Mouse (Mus musculus) sigmoid colon, adult 10 weeks (tissue): Measurements from ENCODE around the gene Cd48. TPM values are rescaled to one million over a fixed set of nuclear protein-coding genes. Genes with fewer than 3 reads are reported as not detected.

Source experiments
- polyA plus RNA-seq: library from polyadenylated mRNA; stranded (reverse); fragments of 350-450 nt; fragmentation: Illumina TruSeq; extraction: RNeasy Lipid Tissue Mini Kit (QIAGEN cat#74804); gene quantifications from one replicate; pipeline ENCODE4 v1.2.3, GENCODE M21; 2014; ENCODE audit warnings: low read depth, low replicate concordance

Gene Cd48
- polyA plus RNA-seq: 22.7 TPM

DNA sequence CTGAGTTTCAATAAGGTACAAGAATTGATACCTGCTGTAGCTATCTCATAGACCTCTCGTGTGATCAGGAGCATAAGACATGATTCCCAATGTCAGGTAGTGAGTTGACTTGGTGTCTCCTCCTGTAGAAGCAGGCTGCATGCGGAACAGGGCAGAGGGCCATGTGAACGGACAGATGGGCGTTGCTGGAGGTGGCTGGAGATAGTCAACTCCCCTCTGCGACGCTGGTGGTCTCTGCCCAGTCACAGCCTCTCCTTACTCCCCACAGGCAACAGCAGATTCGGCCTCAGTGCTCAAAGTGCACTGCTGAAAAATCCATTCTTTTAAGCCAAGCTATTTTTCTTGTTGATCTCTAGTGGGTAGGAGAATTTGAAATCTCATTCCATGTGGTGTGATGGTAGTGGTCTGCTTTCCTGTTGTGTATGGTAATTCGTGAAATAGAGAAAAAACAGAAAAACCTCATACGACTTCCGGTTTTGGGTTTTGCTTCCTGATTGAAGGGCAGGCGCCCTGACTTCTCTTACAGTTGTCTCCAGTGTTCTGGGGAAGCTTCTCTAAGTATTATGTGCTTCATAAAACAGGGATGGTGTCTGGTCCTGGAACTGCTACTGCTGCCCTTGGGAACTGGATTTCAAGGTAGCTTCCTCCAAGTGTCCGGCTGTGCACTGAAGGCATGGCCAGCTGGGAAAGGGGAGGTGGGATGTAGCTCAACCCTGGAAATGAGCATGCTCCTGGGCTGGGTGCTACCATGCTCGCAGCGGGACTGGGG is at the start of gene Cd48:
Cd48 (plus strand) TSS at position 479 of the 769 bp plus-strand sequence.

DNA sequence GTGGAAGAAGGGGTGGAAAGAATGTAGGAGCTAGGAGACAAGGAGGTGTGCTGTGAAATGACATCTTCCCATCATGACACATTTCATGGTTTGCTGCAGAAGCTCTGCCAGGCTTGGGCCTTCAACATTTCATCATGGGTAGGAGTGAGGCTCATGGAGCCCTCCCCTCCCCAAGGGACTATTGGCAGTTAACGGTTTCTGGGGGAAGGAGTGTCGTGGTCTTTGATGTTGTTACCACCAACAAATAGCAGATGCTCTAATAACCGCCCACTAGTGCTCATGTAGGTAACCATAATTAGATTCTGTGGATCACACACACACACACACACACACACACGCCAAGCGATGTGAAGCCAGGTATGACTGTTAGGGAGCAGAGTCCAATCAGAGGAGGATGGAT is 29.1 kb upstream of the Cd48 start, which contains the start of gene Slamf7:
Slamf7 (minus strand) TSS at position 302 of the 400 bp plus-strand sequence.

Other genes with a start within 250 kb of the Cd48 start
- 91.4 TPM for gene F11r, start 244.5 kb upstream of the Cd48 start, polyA plus RNA-seq
- gene Alyref2, start 178.5 kb upstream of the Cd48 start, polyA plus RNA-seq: 2.5 TPM
- gene Itln1, start 146.7 kb upstream of the Cd48 start, polyA plus RNA-seq: 0.41 TPM
- 4.2 TPM for gene Cd244a, start 122.8 kb upstream of the Cd48 start, polyA plus RNA-seq
- gene Ly9, start 74.6 kb upstream of the Cd48 start, polyA plus RNA-seq: 3.9 TPM
- 5.3 TPM for gene Slamf7, start 29.0 kb upstream of the Cd48 start, polyA plus RNA-seq
- 0.66 TPM for gene Slamf1, start 85.1 kb downstream of the Cd48 start, polyA plus RNA-seq
- 22.0 TPM for gene Cd84, start 157.7 kb downstream of the Cd48 start, polyA plus RNA-seq
- gene Gm10521, start 213.7 kb downstream of the Cd48 start, polyA plus RNA-seq: 2.1 TPM
- 4.9 TPM for gene Slamf6, start 235.5 kb downstream of the Cd48 start, polyA plus RNA-seq